ENCODE assay signal across 12 mouse cellular contexts in the genomic region with DNA sequence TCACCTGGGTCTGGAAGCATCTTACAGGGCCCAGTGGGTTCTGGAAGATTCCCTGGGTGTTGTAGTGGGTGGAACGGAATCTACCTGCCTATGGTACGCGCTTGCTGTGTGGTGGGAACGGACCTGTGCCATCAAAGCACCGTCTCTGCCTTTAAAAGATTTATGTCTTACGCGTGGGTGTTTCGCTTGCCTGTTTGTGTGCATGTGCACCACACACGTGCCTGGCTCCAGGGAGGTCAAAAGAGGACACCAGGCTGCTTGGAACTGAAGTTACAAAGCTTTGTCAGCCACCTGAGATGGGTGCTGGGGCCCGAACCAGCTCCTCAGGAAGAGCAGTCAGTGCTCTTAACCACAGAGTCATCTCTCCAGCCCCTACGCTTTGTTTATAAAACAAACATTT.
DNase-seq lines count a peak whose midpoint lies in the region; ATAC-seq and TF ChIP-seq lines count a peak whose summit lies in the region.
"Had no signal": no experiment of that assay in that cellular context is flagged by ENCODE, and none has a peak within 500 bp of the region (broad histone marks: within the 10 kb centered on the region; RNA-seq: fewer than 3 reads in every experiment).

No protein-coding gene starts in this region.

- H3K9ac ChIP-seq in neural tube, embryonic 11.5 days (ENCODE audit: low read length): no peak overlapping the region
- H3K9ac ChIP-seq in forebrain, postnatal 0 days: no peak overlapping the region
- H3K9ac ChIP-seq in midbrain, embryonic 12.5 days (replicated peaks): no peak overlapping the region
- H3K9ac ChIP-seq: limb, embryonic 15.5 days; lung, embryonic 15.5 days had no signal

- H3K27me3 ChIP-seq in neural tube, embryonic 11.5 days (ENCODE audit: control insufficient read depth, insufficient read depth, low read length): peaks cover 19% of the 10 kb centered on the region
- no peaks in the 10 kb centered on the region for H3K27me3 ChIP-seq in forebrain, postnatal 0 days (ENCODE audit: insufficient read depth, low read length)
- H3K27me3 ChIP-seq in midbrain, embryonic 12.5 days: peaks cover 53% of the 10 kb centered on the region
- peaks cover 8% of the 10 kb centered on the region; the same call in 1 of the 2 replicates for H3K27me3 ChIP-seq in thymus, adult 2 months (ENCODE audit: control insufficient read depth, insufficient read depth, low read length)
- H3K27me3 ChIP-seq: Patski had no signal

- no peak for TF ChIP-seq CTCF in forebrain, postnatal 0 days (IDR thresholded peaks at IDR 0.05; ENCODE audit: low read depth)
- TF ChIP-seq CTCF in thymus, adult 2 months (IDR thresholded peaks at IDR 0.05; ENCODE audit: borderline replicate concordance, control insufficient read depth, extremely low read depth, insufficient read depth, low read length, poor library complexity): no peak

- H3K27ac ChIP-seq in neural tube, embryonic 11.5 days (ENCODE audit: low read depth, low read length): peak overlapping the region; percentile 91
- H3K27ac ChIP-seq in forebrain, postnatal 0 days (ENCODE audit: low read depth, low read length): peak overlapping the region; percentile 98
- peak overlapping the region; percentile 99 for H3K27ac ChIP-seq in midbrain, embryonic 12.5 days (replicated peaks)
- H3K27ac ChIP-seq in thymus, adult 2 months (ENCODE audit: control insufficient read depth, insufficient read depth, low read length): no peak overlapping the region
- H3K27ac ChIP-seq: limb, embryonic 15.5 days; lung, embryonic 15.5 days had no signal

- no peak for ATAC-seq in neural tube, embryonic 11.5 days (ENCODE audit: insufficient read depth, low FRiP score, low TSS enrichment)
- ATAC-seq in forebrain, postnatal 0 days: no peak
- ATAC-seq in midbrain, embryonic 12.5 days (ENCODE audit: low FRiP score, low read depth): no peak
- no peak for ATAC-seq in inflammation-experienced regulatory T-cells, adult 6 months
- ATAC-seq: Patski had no signal

- H3K4me3 ChIP-seq in neural tube, embryonic 11.5 days (ENCODE audit: low read depth, low read length): no peak overlapping the region
- no peak overlapping the region for H3K4me3 ChIP-seq in forebrain, postnatal 0 days (ENCODE audit: low read depth, low read length)
- no peak overlapping the region for H3K4me3 ChIP-seq in midbrain, embryonic 12.5 days
- H3K4me3 ChIP-seq in thymus, adult 2 months (ENCODE audit: control insufficient read depth, insufficient read depth, low read length): no peak overlapping the region
- H3K4me3 ChIP-seq: limb, embryonic 15.5 days; lung, embryonic 15.5 days had no signal

- no peaks in the 10 kb centered on the region for H3K36me3 ChIP-seq in neural tube, embryonic 11.5 days (ENCODE audit: control insufficient read depth, insufficient read depth, low read length)
- H3K36me3 ChIP-seq in forebrain, postnatal 0 days (ENCODE audit: insufficient read depth): no peaks in the 10 kb centered on the region
- no peaks in the 10 kb centered on the region for H3K36me3 ChIP-seq in midbrain, embryonic 12.5 days
- no peaks in the 10 kb centered on the region for H3K36me3 ChIP-seq in thymus, adult 2 months (ENCODE audit: control insufficient read depth, insufficient read depth, low read length)
- H3K36me3 ChIP-seq: limb, embryonic 15.5 days; lung, embryonic 15.5 days had no signal

- no peak for TF ChIP-seq POLR2A in thymus, adult 2 months (IDR thresholded peaks at IDR 0.05; ENCODE audit: control insufficient read depth, extremely low read depth, insufficient read depth, low read length, poor library complexity)

- no peaks in the 10 kb centered on the region for H3K9me3 ChIP-seq in neural tube, embryonic 11.5 days (ENCODE audit: control insufficient read depth, low read length)
- H3K9me3 ChIP-seq in forebrain, postnatal 0 days (ENCODE audit: low read length): no peaks in the 10 kb centered on the region
- H3K9me3 ChIP-seq in midbrain, embryonic 12.5 days: no peaks in the 10 kb centered on the region
- H3K9me3 ChIP-seq: limb, embryonic 15.5 days; lung, embryonic 15.5 days had no signal

- WGBS in neural tube, embryonic 11.5 days: 59% methylated on average over 11 of the region's 11 CpGs
- WGBS in forebrain, postnatal 0 days: 52% methylated on average over 11 of the region's 11 CpGs
- WGBS in midbrain, embryonic 12.5 days: 64% methylated on average over 11 of the region's 11 CpGs
- 25% methylated on average over 11 of the region's 11 CpGs for whole genome bisulfite sequencing in thymus, adult 2 months

- H3K4me1 ChIP-seq in neural tube, embryonic 11.5 days (ENCODE audit: control insufficient read depth, insufficient read depth, low read length): peaks cover 35% of the 10 kb centered on the region
- H3K4me1 ChIP-seq in forebrain, postnatal 0 days (ENCODE audit: insufficient read depth): peaks cover 42% of the 10 kb centered on the region
- H3K4me1 ChIP-seq in midbrain, embryonic 12.5 days: peaks cover 68% of the 10 kb centered on the region
- H3K4me1 ChIP-seq in thymus, adult 2 months (replicated peaks; ENCODE audit: control insufficient read depth, insufficient read depth, low read length): peaks cover 18% of the 10 kb centered on the region

- no peak overlapping the region for H3K4me2 ChIP-seq in neural tube, embryonic 11.5 days (ENCODE audit: low read depth)
- no peak overlapping the region; the same call in 1 of the 2 replicates for H3K4me2 ChIP-seq in forebrain, postnatal 0 days (ENCODE audit: low read depth)
- peak overlapping the region; percentile 61; the same call in 1 of the 2 replicates for H3K4me2 ChIP-seq in midbrain, embryonic 12.5 days (replicated peaks)
- H3K4me2 ChIP-seq: limb, embryonic 15.5 days had no signal

- no peak for DNase-seq in neural tube, embryonic 11.5 days (ENCODE audit: low spot score)
- no peak for DNase-seq in neural tube, embryonic 10.5 days (ENCODE audit: extremely low spot score, low spot score)
- DNase-seq in forebrain, postnatal 0 days: peak; percentile 65
- DNase-seq in right cerebral cortex, postnatal 25 days: peak; percentile 40
- no peak for DNase-seq in kidney, postnatal 10 days
- no peak for DNase-seq in thymus, adult 2 months
- DNase-seq: adrenal gland, adult 8-10 months had no signal

Comparison
In these comparisons a context has a peak if more than half of its experiments do, and no peak if none do; other contexts are left out.
1. DNase-seq: peak in forebrain, postnatal 0 days (single experiment) and right cerebral cortex, postnatal 25 days (single experiment); none in neural tube, embryonic 11.5 days (single experiment), neural tube, embryonic 10.5 days (single experiment), kidney, postnatal 10 days (single experiment) and thymus, adult 2 months (single experiment).